Mouse (Mus musculus) skeletal muscle tissue, adult 2 months (tissue): ENCODE data around the gene Zfp750.

Experiments
- DNase-seq: peaks from one replicate; pipeline ENCODE4 v3.0.0-alpha.2; 2012; ENCODE audit warnings: low read depth, low spot score

Gene Zfp750

DNA sequence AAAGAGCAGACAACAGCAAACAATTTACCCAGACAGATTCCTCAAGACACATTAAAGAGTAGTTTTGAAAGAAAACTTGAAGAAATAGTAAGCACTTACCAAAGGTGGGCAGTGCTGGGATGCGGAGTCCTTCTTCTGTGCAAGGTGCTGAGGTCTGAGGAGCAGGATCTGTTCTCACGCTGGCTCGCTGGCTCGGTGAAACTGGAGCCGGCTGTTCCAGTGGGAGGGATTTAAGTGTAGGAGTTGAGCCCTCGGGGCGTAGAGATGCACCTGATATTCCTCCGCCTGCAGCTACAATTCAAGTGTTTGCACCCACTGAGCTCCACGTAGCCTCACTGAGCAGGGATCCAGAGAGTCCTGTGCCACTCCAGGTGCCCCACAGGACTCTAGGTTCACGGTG is at the start of gene Zfp750:
TSS of gene Zfp750 (minus strand) at position 203 of the 400 bp plus-strand sequence.
- no peak for DNase-seq

- no peak for DNase-seq
Observed at GRCm38 (mm10) chr11:121564265-121564664, 45.1 kb upstream of the Zfp750 start.

DNA sequence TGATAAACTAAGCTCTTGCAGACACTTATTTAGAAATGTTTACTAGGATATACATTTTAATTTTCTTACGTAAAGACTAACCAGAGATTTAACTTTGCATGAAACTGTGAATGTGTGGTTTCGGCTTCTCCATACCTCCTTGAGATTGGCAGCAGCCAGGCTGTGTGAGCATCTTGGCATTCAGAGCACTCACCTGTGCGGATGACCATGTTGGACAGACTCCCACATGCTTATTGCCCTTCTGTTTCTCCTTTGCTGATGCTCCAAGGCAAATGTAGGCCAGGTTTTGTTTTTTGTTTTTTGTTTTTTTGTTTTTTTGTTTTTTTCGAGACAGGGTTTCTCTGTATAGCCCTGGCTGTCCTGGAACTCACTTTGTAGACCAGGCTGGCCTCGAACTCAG is 44.2 kb upstream of the Zfp750 start:
- DNase-seq, result no peak

DNA sequence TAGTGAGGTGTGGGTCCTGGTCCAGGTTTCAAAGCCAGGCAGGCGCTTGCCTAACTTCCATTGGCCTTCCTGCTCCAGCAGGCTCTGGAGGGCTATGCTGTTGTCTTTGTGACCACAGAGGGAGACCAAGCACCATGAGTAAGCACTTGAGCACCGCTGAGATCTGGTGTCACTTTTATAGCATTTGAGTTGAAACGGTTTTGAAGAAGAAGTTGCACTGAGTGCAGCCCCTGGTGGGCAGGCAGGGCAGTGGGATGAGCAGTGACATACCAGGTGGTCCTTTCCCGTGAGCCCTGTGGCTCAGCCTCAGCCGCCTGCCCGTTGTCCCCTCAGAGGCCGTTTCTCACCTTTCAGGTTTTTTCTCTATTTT is 41.1 kb upstream of the Zfp750 start:
- DNase-seq, result no peak

DNA sequence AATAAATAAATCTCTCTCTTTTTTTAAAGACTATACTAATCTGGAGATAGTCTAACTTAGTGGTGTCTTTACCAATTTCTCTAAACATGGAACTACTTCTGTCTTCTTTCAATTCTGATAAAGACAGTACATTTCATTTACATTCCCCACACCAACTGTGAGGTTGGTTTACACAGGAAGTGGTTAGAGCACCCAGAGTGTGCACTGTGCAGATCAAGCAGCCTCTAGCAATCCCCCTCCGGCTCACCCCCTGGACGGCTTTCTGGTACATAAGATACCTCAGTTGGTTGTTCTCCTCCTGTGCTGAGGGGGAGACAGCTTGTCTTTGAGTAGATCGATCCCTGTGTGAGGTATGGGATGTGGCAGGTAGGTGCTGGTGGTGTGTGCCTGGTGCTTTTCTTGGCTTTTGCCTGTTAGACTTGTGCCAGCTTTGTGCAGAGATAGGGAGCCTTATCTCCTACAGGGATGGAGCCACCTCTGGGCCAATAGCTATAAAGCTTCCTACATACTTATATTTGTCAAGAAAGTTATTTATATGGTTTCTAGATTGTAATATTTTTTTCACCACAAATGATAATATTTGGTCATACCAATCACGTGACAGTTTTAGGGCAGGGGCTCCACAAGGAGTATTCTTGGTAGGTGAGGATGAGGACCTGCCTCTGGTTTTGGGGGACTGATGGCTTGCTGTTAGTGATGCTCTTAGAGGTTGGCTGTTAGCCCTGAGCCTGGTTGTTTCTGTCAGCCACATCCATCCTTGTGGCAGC is 40.6 kb upstream of the Zfp750 start:
- no peak for DNase-seq

DNA sequence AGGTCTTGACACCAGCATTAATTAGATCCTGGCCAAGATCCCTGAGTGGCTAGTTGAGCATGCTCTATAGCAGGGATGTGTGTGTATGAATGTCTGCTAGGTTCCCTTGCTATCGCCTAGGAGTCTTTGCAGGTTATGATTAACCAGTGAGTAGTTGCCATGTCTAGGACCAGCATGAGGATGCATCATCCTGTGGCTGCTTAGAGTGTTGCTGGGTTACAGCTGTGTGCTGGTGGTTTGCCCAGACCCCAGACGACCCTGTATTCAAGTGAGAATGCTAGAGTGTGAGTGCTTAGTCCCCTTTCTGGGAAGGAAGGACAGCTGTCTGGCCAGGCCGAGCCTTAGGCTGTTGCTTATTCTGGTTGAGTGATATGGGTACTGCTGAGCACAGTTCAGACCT is 39.4 kb upstream of the Zfp750 start:
- no peak for DNase-seq

DNA sequence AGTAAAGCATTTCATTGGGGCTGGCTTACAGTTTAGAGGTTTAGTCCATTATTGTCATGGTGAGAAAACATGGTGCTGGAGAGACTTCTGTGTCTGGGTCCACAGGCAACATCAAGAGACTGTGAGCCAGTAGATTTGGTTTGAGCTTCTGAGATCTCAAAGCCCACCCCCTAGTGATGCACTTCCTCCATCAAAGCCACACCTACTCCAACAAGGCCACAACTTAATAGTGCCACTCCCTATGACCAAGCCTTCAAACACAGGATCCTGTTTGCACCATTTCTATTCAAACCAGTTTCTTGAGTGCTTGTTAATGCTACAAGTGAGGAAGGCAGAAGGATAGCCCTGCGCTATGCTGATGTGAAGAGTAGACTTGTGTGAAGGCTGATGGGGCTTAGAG is 38.8 kb upstream of the Zfp750 start:
- DNase-seq, result no peak

DNA sequence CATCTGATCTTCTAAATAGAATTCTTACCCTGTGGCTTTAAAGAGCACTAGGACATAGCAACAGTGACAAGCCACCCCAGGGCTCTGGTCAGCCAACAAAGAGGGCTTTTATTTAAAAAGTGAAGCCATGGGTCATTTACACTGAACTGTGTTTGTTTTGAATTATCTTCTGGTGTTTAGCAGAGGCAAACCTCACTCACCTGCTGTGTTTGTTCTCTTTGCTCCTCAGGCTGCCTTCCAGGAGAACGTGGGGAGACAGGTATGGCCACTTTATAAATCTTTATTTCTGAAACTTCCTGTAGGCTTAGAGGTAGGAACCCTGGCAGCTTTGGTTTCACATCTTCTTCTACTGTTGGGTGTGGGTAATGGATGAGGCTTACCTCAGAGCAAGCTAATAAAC is 37.6 kb upstream of the Zfp750 start:
- DNase-seq, result no peak

GRCm38 (mm10) chr11:121553458-121553857 is 34.3 kb upstream of the Zfp750 start:
- DNase-seq, result no peak

- DNase-seq, result no peak
Observed at GRCm38 (mm10) chr11:121552846-121553457, 33.8 kb upstream of the Zfp750 start.

- DNase-seq, result peak; percentile 9
Observed at GRCm38 (mm10) chr11:121552167-121552566, 33.0 kb upstream of the Zfp750 start.

- DNase-seq, result no peak
Observed at GRCm38 (mm10) chr11:121551206-121551799, 32.2 kb upstream of the Zfp750 start.

DNA sequence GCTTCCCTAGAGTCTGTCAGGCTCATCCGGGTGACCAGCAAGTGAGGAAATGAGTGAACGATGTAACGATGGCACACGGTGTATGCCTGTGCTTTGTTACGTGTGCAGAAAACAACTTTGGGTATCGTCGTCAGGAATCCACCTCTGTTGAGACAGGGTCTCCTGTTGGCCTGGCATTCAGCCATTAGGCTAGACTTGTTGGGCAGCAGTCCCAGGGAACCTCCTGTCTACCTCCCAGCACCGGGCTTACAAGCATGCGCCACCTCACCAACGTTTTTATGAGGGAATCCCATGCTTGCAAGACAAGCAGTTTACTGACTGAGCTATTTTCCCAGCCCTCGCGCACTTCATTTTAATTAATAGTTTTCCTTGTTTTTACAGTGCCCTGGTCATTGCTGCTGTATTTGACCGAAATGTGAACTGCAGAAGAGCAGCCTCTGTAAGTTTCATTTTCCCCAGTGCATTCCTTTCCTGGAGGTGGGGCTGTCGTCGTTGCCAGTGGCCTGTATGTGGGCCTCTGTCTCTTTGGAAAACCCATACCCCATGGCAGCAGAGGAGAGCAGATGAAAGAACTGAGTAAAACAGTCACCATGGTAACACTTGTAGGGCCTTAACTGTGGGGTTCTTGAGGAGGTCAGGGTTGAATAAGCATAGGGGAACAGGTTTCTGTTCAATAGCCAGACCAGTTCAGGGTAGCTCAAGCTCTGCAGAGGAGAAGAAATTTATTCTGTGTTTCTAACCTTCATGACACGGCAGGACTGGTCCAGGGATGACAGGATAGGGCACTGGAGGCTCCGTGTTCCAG is 30.9 kb upstream of the Zfp750 start:
- DNase-seq, result no peak

- peak; percentile 18 for DNase-seq
Observed at GRCm38 (mm10) chr11:121548996-121549842, 30.1 kb upstream of the Zfp750 start.

DNA sequence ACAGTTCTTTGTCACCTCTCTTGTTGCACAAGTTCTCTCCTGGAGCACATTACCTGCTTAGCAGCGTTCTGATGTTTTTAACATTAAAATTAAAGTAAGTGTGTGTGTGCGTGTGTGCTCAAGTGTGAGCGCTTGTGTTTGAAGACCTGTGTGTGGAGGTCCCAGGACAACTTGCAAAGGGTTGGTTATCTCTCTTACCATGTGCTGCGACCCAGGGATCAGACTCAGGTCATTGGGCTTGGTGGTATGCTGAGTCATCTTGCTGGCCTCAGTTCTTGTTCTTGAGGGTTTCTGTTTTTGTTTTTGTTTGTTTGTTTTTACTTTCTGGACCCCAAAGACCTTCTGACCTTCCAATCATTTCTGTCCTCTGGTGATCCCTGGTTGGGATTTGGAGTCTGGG is 28.8 kb upstream of the Zfp750 start:
- DNase-seq, result peak; percentile 17

DNA sequence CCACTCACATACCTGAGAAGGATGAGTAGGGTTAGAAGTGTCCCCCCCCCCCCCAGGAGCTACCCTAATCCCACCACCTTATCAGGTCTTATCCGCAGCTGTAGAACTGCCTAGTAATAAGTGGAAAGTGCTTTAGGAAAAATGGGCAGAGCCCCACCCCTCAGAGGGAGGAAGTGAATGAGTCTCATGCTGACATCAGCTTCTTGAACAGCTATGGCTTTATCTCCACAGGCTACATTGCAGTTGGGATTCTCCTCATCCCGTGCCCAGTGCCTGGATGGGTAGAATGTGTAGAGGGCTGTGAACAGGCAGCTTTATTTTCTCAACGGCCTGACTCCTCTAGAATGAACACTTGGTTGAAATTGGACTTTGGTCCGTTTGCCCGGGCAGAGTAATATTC is 28.1 kb upstream of the Zfp750 start:
- DNase-seq, result no peak

DNA sequence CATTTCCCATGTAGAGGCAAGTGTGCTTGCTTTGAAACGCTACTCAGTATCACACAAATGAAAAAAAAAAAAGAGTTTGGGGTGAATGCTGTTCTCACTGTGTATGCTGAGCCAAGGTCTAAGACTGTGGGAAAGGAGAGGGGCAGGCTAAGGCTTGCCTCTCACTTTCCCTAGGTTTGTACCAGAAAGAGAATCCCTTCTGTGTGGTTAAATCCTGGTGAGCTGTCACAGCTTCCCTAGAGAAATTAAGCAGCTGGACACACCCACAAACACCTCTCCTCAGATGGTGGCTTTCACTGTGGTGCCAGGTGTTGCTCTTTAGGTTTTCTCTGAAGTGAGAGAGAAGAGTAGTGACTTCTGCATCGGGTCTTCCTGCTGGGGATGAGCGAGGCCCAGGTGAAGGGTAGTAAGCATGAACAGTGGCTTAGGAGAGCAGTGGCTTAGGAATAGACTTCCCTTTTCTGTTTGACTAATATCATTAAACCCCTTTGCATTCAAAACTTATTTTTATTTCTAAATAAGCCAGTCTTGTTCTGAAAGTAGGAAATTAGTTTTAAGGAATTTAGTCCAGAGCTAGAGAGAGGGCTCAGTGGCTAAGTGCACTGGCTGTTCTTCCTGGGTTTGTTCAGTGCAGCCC is 26.4 kb upstream of the Zfp750 start:
- no peak for DNase-seq

GRCm38 (mm10) chr11:121544755-121545397 is 25.7 kb upstream of the Zfp750 start:
- DNase-seq, result peak; percentile 27

DNA sequence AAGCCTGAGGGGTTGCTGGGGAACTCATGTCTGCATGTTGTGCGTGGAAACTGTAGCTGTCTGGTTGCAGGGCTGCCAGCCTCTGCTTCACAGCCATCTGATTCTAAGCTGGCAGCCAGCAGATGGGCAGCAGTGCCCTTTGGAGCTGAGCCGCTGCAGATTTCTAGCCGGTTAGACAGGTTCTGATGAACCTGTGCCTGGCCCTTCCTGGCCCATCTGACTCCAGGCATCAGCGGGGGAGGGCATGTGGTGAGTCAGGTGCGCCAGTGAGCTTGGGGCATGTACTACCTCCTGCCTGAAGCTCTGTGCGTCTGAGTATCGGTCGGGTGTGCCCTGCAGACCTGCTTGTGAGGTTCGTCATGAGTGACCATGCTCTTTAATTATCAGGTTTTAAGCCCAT is 24.8 kb upstream of the Zfp750 start:
- DNase-seq, result no peak

GRCm38 (mm10) chr11:121543287-121543856 is 24.2 kb upstream of the Zfp750 start:
- DNase-seq, result no peak
